Mouse (Mus musculus) spleen, adult 18-20 months (tissue): ENCODE results near the gene Ankfn1.

Experiments
- DNase-seq, 2 experiments: peaks; one replicate each; pipeline ENCODE4 v3.0.0; 2022; ENCODE audit warnings: mixed read lengths in 2 of 2

Ankfn1 gene

GRCm38 (mm10) chr11:89459437-89459836 is 318.0 kb downstream of the Ankfn1 start:
- no peak for DNase-seq

- no peak for DNase-seq
Measured at GRCm38 (mm10) chr11:89455647-89456231, 321.7 kb downstream of the Ankfn1 start.

- no peak for DNase-seq
Measured at GRCm38 (mm10) chr11:89454702-89455101, 322.8 kb downstream of the Ankfn1 start.

GRCm38 (mm10) chr11:89452862-89453261 is 324.6 kb downstream of the Ankfn1 start:
- DNase-seq: no peak

- DNase-seq: no peak
Measured at GRCm38 (mm10) chr11:89450406-89450805, 327.0 kb downstream of the Ankfn1 start.

GRCm38 (mm10) chr11:89448986-89449385 is 328.5 kb downstream of the Ankfn1 start:
- DNase-seq: no peak

GRCm38 (mm10) chr11:89447477-89447876 is 330.0 kb downstream of the Ankfn1 start:
- no peak for DNase-seq

- no peak for DNase-seq
Measured at GRCm38 (mm10) chr11:89440566-89440965, 336.9 kb downstream of the Ankfn1 start.

- DNase-seq: no peak
Measured at GRCm38 (mm10) chr11:89424358-89424757, 353.1 kb downstream of the Ankfn1 start.

GRCm38 (mm10) chr11:89422637-89423036 is 354.8 kb downstream of the Ankfn1 start:
- no peak for DNase-seq

- DNase-seq: no peak
Measured at GRCm38 (mm10) chr11:89420767-89421438, 356.6 kb downstream of the Ankfn1 start.

GRCm38 (mm10) chr11:89419863-89420262 is 357.6 kb downstream of the Ankfn1 start:
- no peak for DNase-seq

- no peak for DNase-seq
Measured at GRCm38 (mm10) chr11:89418644-89419043, 358.8 kb downstream of the Ankfn1 start.

- DNase-seq: no peak
Measured at GRCm38 (mm10) chr11:89416769-89417168, 360.7 kb downstream of the Ankfn1 start.

GRCm38 (mm10) chr11:89408774-89409173 is 368.7 kb downstream of the Ankfn1 start:
- no peak for DNase-seq

GRCm38 (mm10) chr11:89404489-89404888 is 373.0 kb downstream of the Ankfn1 start:
- DNase-seq: no peak

- DNase-seq: no peak
Measured at GRCm38 (mm10) chr11:89403436-89403835, 374.0 kb downstream of the Ankfn1 start.

- DNase-seq: no peak
Measured at GRCm38 (mm10) chr11:89388851-89389250, 388.6 kb downstream of the Ankfn1 start.

- no peak for DNase-seq
Measured at GRCm38 (mm10) chr11:89382634-89383009, 394.8 kb downstream of the Ankfn1 start.

- DNase-seq: no peak
Measured at GRCm38 (mm10) chr11:89381782-89382633, 395.4 kb downstream of the Ankfn1 start.

GRCm38 (mm10) chr11:89370941-89371340 is 406.5 kb downstream of the Ankfn1 start:
- DNase-seq: no peak

- no peak for DNase-seq
Measured at GRCm38 (mm10) chr11:89370373-89370772, 407.1 kb downstream of the Ankfn1 start.

GRCm38 (mm10) chr11:89363981-89364380 is 413.5 kb downstream of the Ankfn1 start:
- no peak for DNase-seq

GRCm38 (mm10) chr11:89360895-89361294 is 416.6 kb downstream of the Ankfn1 start:
- DNase-seq: no peak
